Mouse (Mus musculus) hindbrain, embryonic 16.5 days (tissue): ENCODE measurements around the gene Ankrd42. TPM values are rescaled to one million over a fixed set of nuclear protein-coding genes. Genes with fewer than 3 reads are reported as not detected.

Experiments
- ATAC-seq: fragments of 200-750 bp; cut with Nextera tagmentation; 2 replicates; pipeline ENCODE4 v1.8.0; 2017; ENCODE audit warnings: moderate TSS enrichment, moderate library complexity
- H3K27ac ChIP-seq: fragments of 300-500 bp; sonication (generic); 2 replicates; pipeline ENCODE4 v1.5.1; 2014; ENCODE audit warnings: low read depth, mild to moderate bottlenecking, control low read depth, low read length, moderate library complexity
- H3K27me3 ChIP-seq: fragments of 300-500 bp; sonication (generic); replicated peaks from 2 replicates; pipeline ENCODE4 v1.6.1; 2014; ENCODE audit warnings: low read length; ENCODE audit not compliant: control insufficient read depth, insufficient read depth
- H3K36me3 ChIP-seq: fragments of 300-500 bp; sonication (generic); 2 replicates; pipeline ENCODE4 v1.6.1; 2014; ENCODE audit warnings: mild to moderate bottlenecking, low read length, moderate library complexity, mixed read lengths; ENCODE audit not compliant: control insufficient read depth, insufficient read depth
- H3K4me1 ChIP-seq: fragments of 300-500 bp; sonication (generic); 2 replicates; pipeline ENCODE4 v1.6.1; 2014; ENCODE audit warnings: low read depth, low read length; ENCODE audit not compliant: control insufficient read depth, insufficient read depth
- H3K4me2 ChIP-seq: fragments of 300-500 bp; sonication (generic); 2 replicates; pipeline ENCODE4 v1.6.1; 2014; ENCODE audit warnings: mild to moderate bottlenecking, low read length, control low read depth, moderate library complexity
- H3K4me3 ChIP-seq: fragments of 300-500 bp; sonication (generic); 2 replicates; pipeline ENCODE4 v1.5.1; 2014; ENCODE audit warnings: mild to moderate bottlenecking, low read length, control low read depth, moderate library complexity
- H3K9ac ChIP-seq: fragments of 300-500 bp; sonication (generic); 2 replicates; pipeline ENCODE4 v1.6.1; 2014; ENCODE audit warnings: low read depth, mild to moderate bottlenecking, control low read depth, low read length, moderate library complexity
- H3K9me3 ChIP-seq: fragments of 300-500 bp; sonication (generic); 2 replicates; pipeline ENCODE4 v1.6.1; 2014; ENCODE audit warnings: mild to moderate bottlenecking, low read length, moderate library complexity; ENCODE audit not compliant: control insufficient read depth
- WGBS: fragments of 180-500 bp; shearing (Covaris S2); extraction: QIAGEN DNeasy Blood & Tissue Kit; methylation state at CpG from one replicate; pipeline ENCODE4 v1.1.7; 2014; 5-methylcytosine and 5-hydroxymethylcytosine counted together
- polyA plus RNA-seq: library from polyadenylated mRNA; unstranded; fragments of >200 nt; fragmentation: Nextera tagmentation; extraction: Ambion mirVana; gene quantifications from 2 replicates; pipeline ENCODE4 v1.2.1, GENCODE M21; 2015

Ankrd42 gene
- polyA plus RNA-seq, 1 experiment from 2014 or later: 23.4 TPM

- H3K27me3 ChIP-seq: no peaks in the 10 kb centered on the region
- whole genome bisulfite sequencing: 82% methylated on average over 6 of the region's 6 CpGs
- H3K9me3 ChIP-seq: no peaks in the 10 kb centered on the region
- H3K9ac ChIP-seq: no peak overlapping the region
- no peak overlapping the region for H3K4me3 ChIP-seq
- no peaks in the 10 kb centered on the region for H3K4me1 ChIP-seq
- H3K27ac ChIP-seq: no peak overlapping the region
- ATAC-seq: peak; percentile 50; the same call in 1 of the 2 replicates
- H3K4me2 ChIP-seq: no peak overlapping the region
- no peaks in the 10 kb centered on the region for H3K36me3 ChIP-seq
Observed at GRCm38 (mm10) chr7:92550248-92550989, 86.5 kb downstream of the Ankrd42 start.

- Histone ChIP-seq H3K4me1 (no peaks in the 10 kb centered on the region), H3K9ac (no peak overlapping the region), H3K27me3 (no peaks in the 10 kb centered on the region), H3K4me3 (no peak overlapping the region), H3K9me3 (no peaks in the 10 kb centered on the region), H3K27ac (no peak overlapping the region), H3K36me3 (no peaks in the 10 kb centered on the region), H3K4me2 (no peak overlapping the region)
- ATAC-seq: no peak
- WGBS: 79% methylated on average over 2 of the region's 2 CpGs
Observed at GRCm38 (mm10) chr7:92546763-92547162, 90.2 kb downstream of the Ankrd42 start.

GRCm38 (mm10) chr7:92532351-92533036 lies 104.4 kb downstream of the Ankrd42 start:
- no peak overlapping the region for H3K4me3 ChIP-seq
- 26% methylated on average over 6 of the region's 6 CpGs for WGBS
- H3K4me2 ChIP-seq: no peak overlapping the region
- H3K9ac ChIP-seq: no peak overlapping the region
- H3K27me3 ChIP-seq: no peaks in the 10 kb centered on the region
- peak overlapping the region; percentile 55 for H3K27ac ChIP-seq
- H3K9me3 ChIP-seq: no peaks in the 10 kb centered on the region
- peaks cover 3% of the 10 kb centered on the region; the same call in 1 of the 2 replicates for H3K4me1 ChIP-seq
- H3K36me3 ChIP-seq: no peaks in the 10 kb centered on the region
- ATAC-seq: peak; percentile 75

Other genes with a start within 250 kb of the Ankrd42 start
- gene Ccdc90b, start 76.0 kb downstream of the Ankrd42 start, polyA plus RNA-seq: 54.0 and 54.8 TPM in 2 replicates
- 14.3 and 15.7 TPM in 2 replicates for gene Pcf11, start 32.8 kb upstream of the Ankrd42 start, polyA plus RNA-seq
- gene Rab30, start 104.5 kb upstream of the Ankrd42 start, polyA plus RNA-seq: 22.1 and 24.7 TPM in 2 replicates
- 4.5 and 5.3 TPM in 2 replicates for gene Ddias, start 237.1 kb upstream of the Ankrd42 start, polyA plus RNA-seq
- 18.9 and 20.9 TPM in 2 replicates for gene Prcp, start 237.3 kb upstream of the Ankrd42 start, polyA plus RNA-seq